Mouse (Mus musculus) T-cell, adult 2 months (primary cell): ENCODE measurements at regions not wholly inside any gene's neighbourhood (a gene's known extent, or its start where the extent isn't known, plus 50 kb on each side); places are given as distances from the start of the nearest gene placed in this dataset.

Source experiments
- DNase-seq: peaks from one replicate; pipeline ENCODE4 v3.0.0; 2022; ENCODE audit warnings: low spot score

DNA sequence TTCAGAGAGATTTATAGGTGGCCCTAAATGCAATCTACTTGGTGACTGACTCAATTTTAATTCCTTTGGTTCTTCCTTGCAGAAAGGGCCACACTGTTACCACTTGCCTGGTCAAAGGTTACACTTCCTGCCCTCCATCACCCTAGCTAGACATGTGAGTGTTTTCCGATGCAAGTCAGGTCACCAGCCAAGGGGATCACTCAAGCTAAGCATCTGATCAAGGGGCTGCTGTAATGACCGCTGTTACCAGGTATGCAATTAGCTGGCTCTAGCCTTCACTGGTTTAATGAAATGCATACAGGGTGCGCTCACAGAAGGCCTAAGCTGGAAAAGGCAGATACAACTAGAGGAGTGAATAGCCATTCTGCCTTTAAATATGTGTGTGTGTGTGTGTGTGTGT is 105.1 kb downstream of the Mtx2 start:
- no peak for DNase-seq

- no peak for DNase-seq
Observed at GRCm38 (mm10) chr2:74933190-74933589, 107.6 kb downstream of the Mtx2 start.

GRCm38 (mm10) chr2:74933771-74934170 is 108.2 kb downstream of the Mtx2 start:
- no peak for DNase-seq

DNA sequence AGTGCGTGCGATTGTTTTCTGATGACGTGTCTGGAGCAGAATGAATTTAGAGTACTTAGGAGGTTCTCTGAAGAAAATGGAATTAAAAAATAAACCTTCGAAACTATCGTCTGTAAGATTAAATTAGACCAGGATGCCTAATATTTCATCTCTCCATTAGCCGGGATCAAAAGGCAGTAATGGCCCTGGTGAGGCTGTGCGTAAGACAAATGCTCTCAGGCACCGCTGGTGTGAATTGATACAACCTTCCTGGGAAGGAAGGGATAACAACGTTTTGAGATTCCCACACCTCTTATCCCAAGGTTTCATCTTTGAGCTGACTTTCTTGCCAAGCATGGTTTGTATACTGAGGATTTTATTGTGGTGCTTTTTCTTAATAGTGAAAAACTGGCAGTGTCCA is 113.1 kb downstream of the Mtx2 start:
- no peak for DNase-seq

DNA sequence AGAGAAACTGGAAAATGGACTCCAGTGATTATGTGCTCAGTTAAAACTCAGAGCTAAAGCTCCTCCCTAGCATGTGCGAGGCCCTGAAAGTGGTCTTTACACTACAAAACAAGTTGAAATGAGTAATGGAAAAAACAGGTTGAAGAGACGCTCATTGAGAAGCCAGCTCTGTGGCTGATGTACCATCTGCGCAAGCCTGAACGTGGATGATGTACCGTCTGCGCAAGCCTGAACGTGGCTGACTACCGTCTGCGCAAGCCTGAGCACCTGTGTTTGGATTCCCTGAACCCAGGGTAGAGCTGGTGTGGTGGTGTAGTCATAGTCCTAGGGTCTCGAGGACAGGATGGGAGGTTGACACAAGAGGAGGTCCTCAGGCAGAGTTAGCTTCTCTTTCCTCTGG is 116.4 kb downstream of the Mtx2 start:
- DNase-seq = no peak

GRCm38 (mm10) chr2:74942611-74943198 is 117.1 kb downstream of the Mtx2 start:
- DNase-seq = no peak

DNA sequence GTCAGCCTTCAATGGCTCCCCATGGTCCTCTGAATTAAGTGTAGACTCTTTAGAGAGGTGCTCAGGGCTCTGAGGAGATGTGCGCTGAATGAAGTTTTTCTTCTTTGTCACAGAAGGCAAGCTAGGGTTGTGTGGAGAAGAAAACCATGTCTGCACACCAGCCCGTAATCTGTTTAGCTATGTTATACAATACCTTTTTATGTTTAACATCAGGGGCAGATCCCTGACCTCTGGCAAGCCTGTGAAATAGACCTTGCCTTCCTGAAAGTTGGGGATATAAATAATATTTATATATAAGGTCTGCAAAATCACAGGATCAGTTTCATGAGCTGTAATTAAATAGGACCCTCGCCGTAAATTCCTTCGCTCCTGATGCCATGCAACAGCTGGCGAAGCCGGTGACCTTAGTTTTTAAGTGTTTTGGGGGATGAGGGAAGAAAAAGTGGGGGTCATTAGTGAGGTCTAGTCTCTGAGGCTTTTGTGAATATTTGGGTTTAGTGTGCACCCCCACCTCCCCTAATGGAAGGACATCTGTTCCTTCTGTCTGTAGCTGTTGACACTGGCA is 119.7 kb downstream of the Mtx2 start:
- DNase-seq = no peak

DNA sequence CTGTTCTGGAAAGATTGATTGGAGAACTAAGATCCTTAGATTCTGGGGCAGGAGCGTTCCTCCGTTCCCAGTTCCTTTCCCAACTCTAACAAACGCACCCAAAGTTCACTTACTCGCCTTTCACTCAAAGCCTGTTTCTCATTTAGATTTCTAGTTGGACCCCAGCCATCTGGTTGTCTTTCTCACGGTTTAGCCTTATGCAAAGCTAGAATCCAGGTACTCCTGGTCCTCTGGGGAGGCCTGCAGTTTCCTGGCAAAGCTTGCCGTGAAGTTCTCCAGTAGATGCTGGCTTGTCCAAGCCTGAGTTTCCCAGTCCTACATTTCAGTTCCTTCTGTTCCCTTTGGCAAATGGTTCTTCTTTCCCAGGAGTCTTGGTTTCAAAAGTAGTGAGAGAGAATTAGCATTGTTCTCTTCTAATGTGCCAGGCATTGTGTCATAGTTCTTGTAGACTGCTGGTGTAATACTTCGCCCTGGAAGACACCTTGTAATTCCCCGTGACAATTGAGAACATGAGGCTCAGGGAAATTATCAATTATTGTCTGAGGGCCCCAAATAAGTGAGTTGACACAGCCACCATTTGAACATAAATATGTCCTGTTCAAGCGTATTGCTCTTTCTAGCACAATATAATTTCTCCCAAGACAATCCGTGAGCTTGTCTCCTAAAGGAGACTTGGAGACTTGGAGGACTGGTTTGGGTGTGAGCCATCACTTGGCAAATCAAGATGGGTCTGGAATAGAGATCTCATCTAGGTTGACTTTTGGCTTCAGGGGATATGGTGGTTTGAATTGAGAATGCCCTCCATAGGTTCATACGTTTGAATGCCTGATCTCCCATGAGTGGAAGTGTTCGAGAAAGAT is 126.0 kb downstream of the Mtx2 start:
- DNase-seq = no peak

- no peak for DNase-seq
Observed at GRCm38 (mm10) chr2:74954101-74954500, 128.5 kb downstream of the Mtx2 start.

DNA sequence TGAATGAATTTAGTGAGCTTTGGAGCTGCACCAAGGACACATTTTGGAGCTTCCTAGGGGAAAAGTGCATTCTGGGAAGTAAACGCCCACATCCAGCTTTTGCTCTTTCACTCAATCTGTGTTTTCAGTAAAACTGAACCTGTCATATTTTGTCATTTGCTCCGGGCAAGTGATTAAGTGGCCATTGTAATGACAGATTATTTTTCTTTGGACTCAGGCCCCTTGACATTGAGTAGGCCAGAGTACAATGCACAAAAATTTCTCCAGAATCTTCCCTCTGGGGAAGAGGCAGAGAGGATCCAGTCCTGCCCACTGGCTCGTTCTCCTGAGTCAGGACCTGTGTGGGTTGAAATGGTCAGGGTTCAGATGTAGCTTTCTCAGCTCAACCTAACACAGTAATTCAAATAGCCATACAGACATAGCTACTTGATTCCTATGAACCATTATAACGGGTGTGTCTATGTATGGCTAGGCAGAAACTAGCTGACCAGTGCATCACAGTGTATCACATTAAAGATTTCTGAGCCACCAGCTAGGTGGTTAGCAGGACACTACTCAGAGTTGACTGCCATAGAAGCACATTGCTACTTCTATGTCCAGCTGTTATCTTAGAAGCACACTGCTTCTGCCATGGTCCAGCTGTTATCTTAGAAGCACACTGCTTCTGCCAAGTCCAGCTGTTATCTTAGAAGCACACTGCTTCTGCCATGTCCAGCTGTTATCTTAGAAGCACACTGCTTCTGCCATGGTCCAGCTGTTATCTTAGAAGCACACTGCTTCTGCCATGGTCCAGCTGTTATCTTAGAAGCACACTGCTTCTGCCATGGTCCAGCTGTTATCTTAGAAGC is 129.9 kb downstream of the Mtx2 start:
- DNase-seq = no peak

- no peak for DNase-seq
Observed at GRCm38 (mm10) chr2:74956129-74956450, 130.5 kb downstream of the Mtx2 start.

GRCm38 (mm10) chr2:74956556-74956955 is 131.0 kb downstream of the Mtx2 start:
- DNase-seq = no peak

DNA sequence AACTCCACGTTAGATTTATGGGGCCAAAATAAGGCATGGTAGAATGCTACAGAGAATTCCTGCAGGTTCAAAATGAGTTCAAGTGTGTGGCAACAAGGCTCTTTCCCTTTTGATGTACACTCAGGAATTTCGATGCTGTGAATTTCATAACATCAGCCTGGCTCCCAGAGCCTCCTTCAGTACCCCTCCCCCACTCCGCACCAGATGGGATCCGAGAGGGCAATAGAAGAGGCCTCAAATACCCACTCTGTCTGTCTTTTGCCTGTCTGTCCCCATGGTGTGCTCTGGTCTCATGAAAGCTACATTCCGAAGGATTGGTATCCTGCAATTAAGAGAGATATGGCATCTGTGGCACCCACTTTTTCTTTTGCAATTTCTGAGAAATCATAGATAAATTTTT is 134.3 kb downstream of the Mtx2 start:
- DNase-seq = no peak

GRCm38 (mm10) chr2:74962416-74962815 is 136.8 kb downstream of the Mtx2 start:
- no peak for DNase-seq

DNA sequence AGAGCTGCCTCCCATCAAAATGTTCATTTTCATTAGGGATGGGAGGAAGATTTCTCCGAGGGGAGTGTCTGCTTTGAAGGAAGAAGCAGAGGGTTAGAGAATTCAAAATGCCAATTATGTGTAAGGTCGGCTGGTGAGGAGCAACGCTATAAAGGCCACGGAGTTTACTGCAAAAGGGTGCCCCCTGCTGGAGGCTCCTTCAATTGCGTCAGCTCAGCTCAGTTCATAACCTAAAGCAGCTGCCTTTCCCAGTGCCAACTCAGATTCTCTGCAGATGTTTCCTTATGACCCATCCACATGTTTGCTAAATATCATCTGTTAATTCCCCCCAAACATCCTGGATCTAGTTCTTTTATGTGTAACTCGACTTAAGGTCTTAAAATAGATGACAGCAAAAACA is 138.8 kb downstream of the Mtx2 start:
- peak; percentile 58 for DNase-seq

DNA sequence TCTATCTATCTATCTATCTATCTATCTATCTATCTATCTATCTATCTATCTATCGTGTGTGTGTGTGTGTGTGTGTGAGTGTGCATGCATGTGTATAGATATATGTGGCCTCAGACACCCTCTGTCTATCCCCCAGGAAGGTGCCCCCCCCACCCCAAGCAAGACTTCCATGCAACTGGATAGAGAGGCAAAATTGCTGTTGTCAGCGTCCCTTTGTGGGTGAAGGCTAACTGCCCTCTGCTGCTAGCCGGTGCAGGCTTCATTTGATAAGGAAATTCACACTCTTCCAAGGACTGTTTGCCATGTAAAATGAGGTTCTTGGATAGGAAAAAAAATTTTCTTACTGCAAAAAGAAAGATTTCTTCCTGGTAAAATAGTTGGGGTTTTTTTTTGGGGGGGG is 139.4 kb downstream of the Mtx2 start:
- DNase-seq = no peak

DNA sequence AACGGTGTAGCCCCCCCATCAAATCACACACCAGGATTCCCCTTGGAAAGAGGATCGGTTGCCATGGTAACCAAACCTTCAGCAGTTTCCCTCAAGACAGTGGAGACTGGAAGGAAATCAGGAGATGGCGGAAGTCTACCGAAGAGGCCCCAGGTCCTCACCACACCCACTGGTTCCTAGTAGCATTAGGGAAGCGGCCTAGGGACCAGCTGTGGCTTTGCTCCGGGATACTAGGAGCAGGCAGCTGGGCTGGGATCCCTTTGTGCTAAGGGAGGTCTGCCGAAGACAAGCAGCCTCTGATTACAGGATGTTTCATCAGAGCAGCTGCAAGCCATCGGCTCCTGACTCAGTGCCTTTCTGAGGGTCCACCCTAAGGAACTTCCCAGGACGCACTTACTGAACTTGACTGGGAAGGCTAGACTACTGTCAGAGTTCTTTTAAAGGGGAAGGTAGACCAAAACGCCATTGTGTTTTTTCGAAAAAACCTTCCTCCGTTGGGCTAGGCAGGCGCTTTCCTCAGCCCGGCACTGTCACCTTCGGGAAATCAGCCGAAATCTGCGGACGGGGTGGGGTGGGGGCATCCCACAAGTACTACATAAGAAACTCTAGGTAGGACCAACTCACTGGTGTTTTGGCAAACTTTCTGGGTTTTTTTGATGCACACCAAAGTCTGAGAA is 139.9 kb downstream of the Mtx2 start:
- DNase-seq = no peak

GRCm38 (mm10) chr2:74970611-74971265 is 145.1 kb downstream of the Mtx2 start:
- DNase-seq = no peak

- DNase-seq = no peak
Observed at GRCm38 (mm10) chr2:74973386-74973785, 147.8 kb downstream of the Mtx2 start.

DNA sequence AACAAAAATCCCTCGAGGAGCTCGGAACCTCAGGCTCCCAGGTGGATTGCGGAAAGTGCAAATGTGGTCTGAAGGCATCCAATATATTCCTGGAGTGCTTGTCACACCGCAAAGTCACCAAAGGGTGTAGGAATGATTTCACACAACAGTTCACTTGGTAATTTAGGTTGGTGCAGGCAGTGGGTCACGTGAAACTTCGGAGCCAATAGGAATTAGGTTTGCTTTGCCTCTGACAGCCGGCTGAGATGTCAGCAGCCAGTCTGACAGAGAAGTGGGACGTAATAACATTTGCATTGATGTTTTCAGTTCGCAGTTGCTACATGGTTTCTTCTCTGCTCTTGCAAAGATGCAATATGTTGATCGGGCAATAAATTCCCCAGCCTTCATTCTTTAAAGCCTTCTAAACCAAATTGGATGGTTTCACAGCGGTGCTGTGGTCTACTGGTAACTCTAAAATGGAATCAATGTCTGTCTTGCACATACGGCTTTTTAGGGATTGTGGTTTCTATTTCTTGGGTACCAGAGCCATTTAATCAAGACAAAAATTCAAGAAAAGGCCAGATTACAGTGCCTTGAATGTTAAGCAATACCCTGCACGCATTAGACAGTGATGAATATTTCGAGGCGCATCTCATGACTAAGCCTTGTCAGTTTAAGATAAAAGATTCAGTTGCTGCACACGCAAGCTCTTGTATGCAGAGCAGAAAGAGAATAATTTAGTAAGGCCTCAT is 149.2 kb downstream of the Mtx2 start:
- no peak for DNase-seq

DNA sequence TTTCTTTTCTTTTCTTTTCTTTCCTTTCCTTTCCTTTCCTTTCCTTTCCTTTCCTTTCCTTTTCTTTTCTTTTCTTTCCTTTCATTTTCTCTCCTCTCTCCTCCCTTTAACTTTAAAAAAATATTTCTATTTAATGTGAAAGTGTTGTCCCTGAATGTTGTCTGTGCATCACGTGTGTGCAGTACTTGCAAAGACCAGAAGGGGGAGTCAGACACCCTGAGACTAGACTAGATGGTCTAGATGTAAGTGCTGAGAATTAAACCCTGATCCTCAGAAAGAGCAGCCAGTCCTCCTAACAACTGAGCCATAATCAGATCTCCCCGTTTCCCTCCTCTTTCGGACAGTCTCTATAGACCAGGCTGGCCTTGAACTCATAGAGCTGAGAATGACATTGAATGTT is 151.7 kb downstream of the Mtx2 start:
- no peak for DNase-seq
